Mouse (Mus musculus): ENCODE results near the gene Slc39a1. TPM values are rescaled to one million over a fixed set of nuclear protein-coding genes. Genes with fewer than 3 reads are reported as not detected.

The Slc39a1 gene
- polyA plus RNA-seq, 1 experiment from 2014 or later, result 46.8 TPM

- 97% methylated on average over 11 of the region's 11 CpGs for WGBS
- peaks cover 13% of the 10 kb centered on the region for H3K36me3 ChIP-seq (ENCODE audit: control insufficient read depth, insufficient read depth, low read length)
- H3K9me3 ChIP-seq (replicated peaks; ENCODE audit: control insufficient read depth, low read length, poor library complexity, severe bottlenecking), result no peaks in the 10 kb centered on the region
- no peak overlapping the region for H3K4me2 ChIP-seq (ENCODE audit: low read length)
- H3K4me3 ChIP-seq (ENCODE audit: low read depth, low read length), result no peak overlapping the region
- H3K27ac ChIP-seq (ENCODE audit: low read length), result no peak overlapping the region
- no peaks in the 10 kb centered on the region for H3K27me3 ChIP-seq (ENCODE audit: control insufficient read depth, insufficient read depth, low read depth, low read length)
- no peak for ATAC-seq
- peaks cover 10% of the 10 kb centered on the region for H3K4me1 ChIP-seq (ENCODE audit: control insufficient read depth, insufficient read depth, low read length)
- no peak overlapping the region for H3K9ac ChIP-seq (ENCODE audit: low read depth, low read length)
These were observed 20.2 kb downstream of the Slc39a1 start for GRCm38 (mm10) chr3:90268190-90268589.

GRCm38 (mm10) chr3:90268971-90269370, 21.0 kb downstream of the Slc39a1 start:
- Histone ChIP-seq H3K9ac (ENCODE audit: low read depth, low read length) (no peak overlapping the region), H3K4me2 (ENCODE audit: low read length) (no peak overlapping the region), H3K27ac (ENCODE audit: low read length) (no peak overlapping the region), H3K4me1 (ENCODE audit: control insufficient read depth, insufficient read depth, low read length) (peaks cover 10% of the 10 kb centered on the region), H3K36me3 (ENCODE audit: control insufficient read depth, insufficient read depth, low read length) (peaks cover 6% of the 10 kb centered on the region), H3K4me3 (ENCODE audit: low read depth, low read length) (no peak overlapping the region), H3K27me3 (ENCODE audit: control insufficient read depth, insufficient read depth, low read depth, low read length) (no peaks in the 10 kb centered on the region), H3K9me3 (replicated peaks; ENCODE audit: control insufficient read depth, low read length, poor library complexity, severe bottlenecking) (no peaks in the 10 kb centered on the region)
- ATAC-seq, result no peak
- 89% methylated on average over 16 of the region's 16 CpGs for WGBS

GRCm38 (mm10) chr3:90270784-90271183, 22.8 kb downstream of the Slc39a1 start:
- H3K4me2 ChIP-seq (ENCODE audit: low read length), result no peak overlapping the region
- no peak overlapping the region for H3K4me3 ChIP-seq (ENCODE audit: low read depth, low read length)
- H3K27me3 ChIP-seq (ENCODE audit: control insufficient read depth, insufficient read depth, low read depth, low read length), result no peaks in the 10 kb centered on the region
- no peak overlapping the region for H3K9ac ChIP-seq (ENCODE audit: low read depth, low read length)
- no peak for ATAC-seq
- H3K4me1 ChIP-seq (ENCODE audit: control insufficient read depth, insufficient read depth, low read length), result peaks cover 10% of the 10 kb centered on the region
- H3K9me3 ChIP-seq (replicated peaks; ENCODE audit: control insufficient read depth, low read length, poor library complexity, severe bottlenecking), result no peaks in the 10 kb centered on the region
- H3K27ac ChIP-seq (ENCODE audit: low read length), result no peak overlapping the region
- 94% methylated on average over 8 of the region's 8 CpGs for WGBS
- H3K36me3 ChIP-seq (ENCODE audit: control insufficient read depth, insufficient read depth, low read length), result peaks cover 6% of the 10 kb centered on the region

- H3K27me3 ChIP-seq (ENCODE audit: control insufficient read depth, insufficient read depth, low read depth, low read length), result no peaks in the 10 kb centered on the region
- ATAC-seq, result no peak
- no peaks in the 10 kb centered on the region for H3K4me1 ChIP-seq (ENCODE audit: control insufficient read depth, insufficient read depth, low read length)
- peaks cover 17% of the 10 kb centered on the region for H3K36me3 ChIP-seq (ENCODE audit: control insufficient read depth, insufficient read depth, low read length)
- H3K9ac ChIP-seq (ENCODE audit: low read depth, low read length), result no peak overlapping the region
- WGBS, result 73% methylated on average over 9 of the region's 9 CpGs
- no peak overlapping the region for H3K27ac ChIP-seq (ENCODE audit: low read length)
- H3K4me2 ChIP-seq (ENCODE audit: low read length), result no peak overlapping the region
- H3K4me3 ChIP-seq (ENCODE audit: low read depth, low read length), result no peak overlapping the region
- no peaks in the 10 kb centered on the region for H3K9me3 ChIP-seq (replicated peaks; ENCODE audit: control insufficient read depth, low read length, poor library complexity, severe bottlenecking)
These were observed 24.2 kb downstream of the Slc39a1 start for GRCm38 (mm10) chr3:90272170-90272569.

- Histone ChIP-seq H3K27me3 (ENCODE audit: control insufficient read depth, insufficient read depth, low read depth, low read length) (no peaks in the 10 kb centered on the region), H3K4me2 (ENCODE audit: low read length) (no peak overlapping the region), H3K4me3 (ENCODE audit: low read depth, low read length) (no peak overlapping the region), H3K9me3 (replicated peaks; ENCODE audit: control insufficient read depth, low read length, poor library complexity, severe bottlenecking) (no peaks in the 10 kb centered on the region), H3K27ac (ENCODE audit: low read length) (no peak overlapping the region), H3K4me1 (ENCODE audit: control insufficient read depth, insufficient read depth, low read length) (no peaks in the 10 kb centered on the region), H3K36me3 (ENCODE audit: control insufficient read depth, insufficient read depth, low read length) (peaks cover 23% of the 10 kb centered on the region), H3K9ac (ENCODE audit: low read depth, low read length) (no peak overlapping the region)
- no peak for ATAC-seq
- 94% methylated on average over 22 of the region's 22 CpGs for WGBS
These were observed 25.9 kb downstream of the Slc39a1 start for GRCm38 (mm10) chr3:90273855-90274254.

- Histone ChIP-seq H3K4me3 (ENCODE audit: low read depth, low read length) (no peak overlapping the region), H3K9me3 (replicated peaks; ENCODE audit: control insufficient read depth, low read length, poor library complexity, severe bottlenecking) (no peaks in the 10 kb centered on the region), H3K4me2 (ENCODE audit: low read length) (no peak overlapping the region), H3K27me3 (ENCODE audit: control insufficient read depth, insufficient read depth, low read depth, low read length) (no peaks in the 10 kb centered on the region), H3K27ac (ENCODE audit: low read length) (no peak overlapping the region), H3K36me3 (ENCODE audit: control insufficient read depth, insufficient read depth, low read length) (peaks cover 31% of the 10 kb centered on the region), H3K4me1 (ENCODE audit: control insufficient read depth, insufficient read depth, low read length) (no peaks in the 10 kb centered on the region), H3K9ac (ENCODE audit: low read depth, low read length) (no peak overlapping the region)
- ATAC-seq, result no peak
- 93% methylated on average over 11 of the region's 11 CpGs for WGBS
These were observed 27.3 kb downstream of the Slc39a1 start for GRCm38 (mm10) chr3:90275286-90275685.

GRCm38 (mm10) chr3:90276858-90277257, 28.9 kb downstream of the Slc39a1 start:
- peaks cover 40% of the 10 kb centered on the region for H3K36me3 ChIP-seq (ENCODE audit: control insufficient read depth, insufficient read depth, low read length)
- no peaks in the 10 kb centered on the region for H3K4me1 ChIP-seq (ENCODE audit: control insufficient read depth, insufficient read depth, low read length)

GRCm38 (mm10) chr3:90277793-90278192, 29.8 kb downstream of the Slc39a1 start:
- no peak overlapping the region for H3K27ac ChIP-seq (ENCODE audit: low read length)
- H3K9ac ChIP-seq (ENCODE audit: low read depth, low read length), result no peak overlapping the region
- 90% methylated on average over 9 of the region's 9 CpGs for WGBS
- no peak overlapping the region for H3K4me3 ChIP-seq (ENCODE audit: low read depth, low read length)
- no peak for ATAC-seq
- no peak overlapping the region for H3K4me2 ChIP-seq (ENCODE audit: low read length)
- H3K9me3 ChIP-seq (replicated peaks; ENCODE audit: control insufficient read depth, low read length, poor library complexity, severe bottlenecking), result no peaks in the 10 kb centered on the region
- H3K27me3 ChIP-seq (ENCODE audit: control insufficient read depth, insufficient read depth, low read depth, low read length), result no peaks in the 10 kb centered on the region
- no peaks in the 10 kb centered on the region for H3K4me1 ChIP-seq (ENCODE audit: control insufficient read depth, insufficient read depth, low read length)
- peaks cover 36% of the 10 kb centered on the region for H3K36me3 ChIP-seq (ENCODE audit: control insufficient read depth, insufficient read depth, low read length)

More at GRCm38 (mm10) chr3:90276858-90277257, 28.9 kb downstream of the Slc39a1 start:
- 47% methylated on average over 16 of the region's 16 CpGs for WGBS
- Histone ChIP-seq H3K9ac (ENCODE audit: low read depth, low read length) (no peak overlapping the region), H3K27ac (ENCODE audit: low read length) (no peak overlapping the region), H3K27me3 (ENCODE audit: control insufficient read depth, insufficient read depth, low read depth, low read length) (no peaks in the 10 kb centered on the region), H3K4me3 (ENCODE audit: low read depth, low read length) (no peak overlapping the region), H3K9me3 (replicated peaks; ENCODE audit: control insufficient read depth, low read length, poor library complexity, severe bottlenecking) (no peaks in the 10 kb centered on the region), H3K4me2 (ENCODE audit: low read length) (no peak overlapping the region)
- no peak for ATAC-seq

- H3K4me1 ChIP-seq (ENCODE audit: control insufficient read depth, insufficient read depth, low read length), result no peaks in the 10 kb centered on the region
- ATAC-seq, result no peak
- H3K4me3 ChIP-seq (ENCODE audit: low read depth, low read length), result no peak overlapping the region
- no peaks in the 10 kb centered on the region for H3K27me3 ChIP-seq (ENCODE audit: control insufficient read depth, insufficient read depth, low read depth, low read length)
- H3K4me2 ChIP-seq (ENCODE audit: low read length), result no peak overlapping the region
- 96% methylated on average over 10 of the region's 10 CpGs for WGBS
- H3K9ac ChIP-seq (ENCODE audit: low read depth, low read length), result no peak overlapping the region
- no peak overlapping the region for H3K27ac ChIP-seq (ENCODE audit: low read length)
- peaks cover 34% of the 10 kb centered on the region for H3K36me3 ChIP-seq (ENCODE audit: control insufficient read depth, insufficient read depth, low read length)
- H3K9me3 ChIP-seq (replicated peaks; ENCODE audit: control insufficient read depth, low read length, poor library complexity, severe bottlenecking), result no peaks in the 10 kb centered on the region
These were observed 30.2 kb downstream of the Slc39a1 start for GRCm38 (mm10) chr3:90278211-90278610.
